Mouse (Mus musculus): ENCODE data around the gene Tex26. TPM values are rescaled to one million over a fixed set of nuclear protein-coding genes. Genes with fewer than 3 reads are reported as not detected.

Gene Tex26
- polyA plus RNA-seq, 1 experiment from 2014 or later: 1.1 TPM

GRCm38 (mm10) chr5:149441646-149442276 is 2.3 kb downstream of the Tex26 start:
- Histone ChIP-seq H3K27me3 (replicated peaks; ENCODE audit: control insufficient read depth, insufficient read depth, low read length) (no peaks in the 10 kb centered on the region), H3K9ac (ENCODE audit: low read depth, low read length) (no peak overlapping the region), H3K9me3 (ENCODE audit: control insufficient read depth, low read length) (no peaks in the 10 kb centered on the region), H3K4me2 (ENCODE audit: low read depth, low read length) (no peak overlapping the region), H3K4me3 (ENCODE audit: low read depth, low read length) (no peak overlapping the region), H3K4me1 (ENCODE audit: control insufficient read depth, insufficient read depth, low read length) (peaks cover 11% of the 10 kb centered on the region), H3K36me3 (ENCODE audit: control insufficient read depth, insufficient read depth, low read length) (no peaks in the 10 kb centered on the region), H3K27ac (replicated peaks; ENCODE audit: low read depth, low read length) (no peak overlapping the region)
- 57% methylated on average over 14 of the region's 14 CpGs for WGBS
- DNase-seq (ENCODE audit: low spot score) (peak; percentile 77), ATAC-seq (ENCODE audit: low read depth) (0 out of 2 replicates have a peak, but pooled peaks have one; percentile 20)

- Histone ChIP-seq H3K9ac (ENCODE audit: low read depth, low read length) (no peak overlapping the region), H3K9me3 (ENCODE audit: control insufficient read depth, low read length) (no peaks in the 10 kb centered on the region), H3K36me3 (ENCODE audit: control insufficient read depth, insufficient read depth, low read length) (no peaks in the 10 kb centered on the region), H3K27me3 (replicated peaks; ENCODE audit: control insufficient read depth, insufficient read depth, low read length) (no peaks in the 10 kb centered on the region), H3K27ac (replicated peaks; ENCODE audit: low read depth, low read length) (no peak overlapping the region), H3K4me3 (ENCODE audit: low read depth, low read length) (no peak overlapping the region), H3K4me2 (ENCODE audit: low read depth, low read length) (no peak overlapping the region), H3K4me1 (ENCODE audit: control insufficient read depth, insufficient read depth, low read length) (peaks cover 11% of the 10 kb centered on the region)
- WGBS: 63% methylated on average over 15 of the region's 15 CpGs
- no peak for ATAC-seq (ENCODE audit: low read depth)
- peak; percentile 53 for DNase-seq (ENCODE audit: low spot score)
Observed at GRCm38 (mm10) chr5:149442277-149442660, 2.8 kb downstream of the Tex26 start.

GRCm38 (mm10) chr5:149444451-149444850 is 5.0 kb downstream of the Tex26 start:
- WGBS: 64% methylated on average over 4 of the region's 4 CpGs
- no peak for ATAC-seq (ENCODE audit: low read depth)
- DNase-seq (ENCODE audit: low spot score): no peak
- no peak overlapping the region for H3K9ac ChIP-seq (ENCODE audit: low read depth, low read length)
- H3K4me3 ChIP-seq (ENCODE audit: low read depth, low read length): no peak overlapping the region
- H3K4me2 ChIP-seq (ENCODE audit: low read depth, low read length): no peak overlapping the region
- H3K27ac ChIP-seq (replicated peaks; ENCODE audit: low read depth, low read length): no peak overlapping the region
- peaks cover 6% of the 10 kb centered on the region; the same call in 1 of the 2 replicates for H3K9me3 ChIP-seq (ENCODE audit: control insufficient read depth, low read length)
- H3K27me3 ChIP-seq (replicated peaks; ENCODE audit: control insufficient read depth, insufficient read depth, low read length): no peaks in the 10 kb centered on the region
- H3K36me3 ChIP-seq (ENCODE audit: control insufficient read depth, insufficient read depth, low read length): no peaks in the 10 kb centered on the region
- H3K4me1 ChIP-seq (ENCODE audit: control insufficient read depth, insufficient read depth, low read length): peaks cover 8% of the 10 kb centered on the region

DNA sequence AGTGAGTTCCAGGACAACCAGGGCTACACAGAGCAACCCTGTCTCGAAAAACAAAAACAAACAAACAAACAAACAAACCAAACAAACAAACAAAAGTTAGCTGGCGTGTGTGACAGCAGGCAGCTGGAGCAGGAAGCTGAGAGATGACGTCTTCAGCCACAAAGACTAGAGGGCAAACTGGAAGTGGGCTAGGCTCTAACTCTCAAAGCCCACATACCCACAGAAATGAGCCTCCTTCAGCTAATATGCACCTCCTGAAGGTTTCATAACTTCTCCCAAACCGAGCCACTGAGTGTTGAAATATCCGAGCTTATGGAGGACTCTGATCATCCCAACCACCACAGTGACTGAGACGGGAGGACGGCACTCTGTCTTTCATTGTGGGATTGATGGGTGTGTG is 7.0 kb downstream of the Tex26 start:
- Histone ChIP-seq H3K4me1 (ENCODE audit: control insufficient read depth, insufficient read depth, low read length) (peaks cover 2% of the 10 kb centered on the region; the same call in 1 of the 2 replicates), H3K9ac (ENCODE audit: low read depth, low read length) (no peak overlapping the region), H3K4me2 (ENCODE audit: low read depth, low read length) (no peak overlapping the region), H3K27ac (replicated peaks; ENCODE audit: low read depth, low read length) (no peak overlapping the region), H3K4me3 (ENCODE audit: low read depth, low read length) (no peak overlapping the region), H3K36me3 (ENCODE audit: control insufficient read depth, insufficient read depth, low read length) (no peaks in the 10 kb centered on the region), H3K27me3 (replicated peaks; ENCODE audit: control insufficient read depth, insufficient read depth, low read length) (no peaks in the 10 kb centered on the region), H3K9me3 (ENCODE audit: control insufficient read depth, low read length) (peaks cover 6% of the 10 kb centered on the region; the same call in 1 of the 2 replicates)
- 86% methylated on average over 7 of the region's 7 CpGs for WGBS
- DNase-seq (ENCODE audit: low spot score) (no peak), ATAC-seq (ENCODE audit: low read depth) (no peak)

DNA sequence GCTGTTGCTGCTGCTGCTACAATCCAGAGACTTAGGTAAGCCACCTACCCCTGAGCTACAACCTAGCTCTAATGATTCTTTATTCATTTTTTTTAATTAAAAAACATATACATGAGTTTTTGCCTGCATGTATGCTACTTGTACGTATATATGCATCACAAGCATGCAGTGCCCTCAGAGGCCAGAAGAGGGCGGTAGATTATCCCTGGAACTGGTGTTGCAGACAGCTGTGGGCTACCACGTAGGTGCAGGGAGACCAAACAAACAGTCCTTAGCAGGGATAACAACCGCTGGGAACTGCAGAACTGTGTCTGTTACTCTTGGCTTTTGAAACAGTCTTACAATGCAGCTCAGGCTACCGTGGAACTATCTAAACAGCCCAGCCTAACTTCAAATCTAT is 8.3 kb downstream of the Tex26 start:
- Histone ChIP-seq H3K27me3 (replicated peaks; ENCODE audit: control insufficient read depth, insufficient read depth, low read length) (no peaks in the 10 kb centered on the region), H3K9me3 (ENCODE audit: control insufficient read depth, low read length) (peaks cover 6% of the 10 kb centered on the region; the same call in 1 of the 2 replicates), H3K4me1 (ENCODE audit: control insufficient read depth, insufficient read depth, low read length) (no peaks in the 10 kb centered on the region), H3K36me3 (ENCODE audit: control insufficient read depth, insufficient read depth, low read length) (no peaks in the 10 kb centered on the region), H3K9ac (ENCODE audit: low read depth, low read length) (no peak overlapping the region), H3K4me2 (ENCODE audit: low read depth, low read length) (no peak overlapping the region), H3K27ac (replicated peaks; ENCODE audit: low read depth, low read length) (no peak overlapping the region), H3K4me3 (ENCODE audit: low read depth, low read length) (no peak overlapping the region)
- no peak for DNase-seq (ENCODE audit: low spot score)
- WGBS: 86% methylated on average over 5 of the region's 5 CpGs
- no peak for ATAC-seq (ENCODE audit: low read depth)

DNA sequence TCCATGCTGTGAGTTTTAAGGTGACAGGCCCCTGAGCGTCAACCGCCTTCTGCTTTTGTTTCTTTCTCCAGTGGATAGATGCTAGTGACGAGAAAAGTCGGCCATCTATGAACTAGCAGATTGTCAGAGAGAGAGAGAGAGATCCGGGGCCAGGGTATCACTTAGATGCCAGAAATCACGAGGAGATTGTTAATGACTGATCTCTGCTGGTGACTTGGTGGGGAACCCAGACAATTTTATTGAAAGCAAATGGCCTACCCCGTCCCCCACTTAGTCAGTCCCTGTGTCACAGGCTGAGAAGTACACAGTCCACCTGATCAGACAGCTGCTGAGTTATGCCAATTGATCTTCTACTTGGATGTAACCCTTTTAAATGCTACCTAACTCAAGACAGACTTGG is 9.9 kb downstream of the Tex26 start:
- Histone ChIP-seq H3K27me3 (replicated peaks; ENCODE audit: control insufficient read depth, insufficient read depth, low read length) (no peaks in the 10 kb centered on the region), H3K9me3 (ENCODE audit: control insufficient read depth, low read length) (peaks cover 6% of the 10 kb centered on the region; the same call in 1 of the 2 replicates), H3K4me1 (ENCODE audit: control insufficient read depth, insufficient read depth, low read length) (no peaks in the 10 kb centered on the region), H3K27ac (replicated peaks; ENCODE audit: low read depth, low read length) (no peak overlapping the region), H3K4me2 (ENCODE audit: low read depth, low read length) (no peak overlapping the region), H3K36me3 (ENCODE audit: control insufficient read depth, insufficient read depth, low read length) (no peaks in the 10 kb centered on the region), H3K4me3 (ENCODE audit: low read depth, low read length) (no peak overlapping the region), H3K9ac (ENCODE audit: low read depth, low read length) (no peak overlapping the region)
- 83% methylated on average over 7 of the region's 7 CpGs for WGBS
- ATAC-seq (ENCODE audit: low read depth) (no peak), DNase-seq (ENCODE audit: low spot score) (no peak)

DNA sequence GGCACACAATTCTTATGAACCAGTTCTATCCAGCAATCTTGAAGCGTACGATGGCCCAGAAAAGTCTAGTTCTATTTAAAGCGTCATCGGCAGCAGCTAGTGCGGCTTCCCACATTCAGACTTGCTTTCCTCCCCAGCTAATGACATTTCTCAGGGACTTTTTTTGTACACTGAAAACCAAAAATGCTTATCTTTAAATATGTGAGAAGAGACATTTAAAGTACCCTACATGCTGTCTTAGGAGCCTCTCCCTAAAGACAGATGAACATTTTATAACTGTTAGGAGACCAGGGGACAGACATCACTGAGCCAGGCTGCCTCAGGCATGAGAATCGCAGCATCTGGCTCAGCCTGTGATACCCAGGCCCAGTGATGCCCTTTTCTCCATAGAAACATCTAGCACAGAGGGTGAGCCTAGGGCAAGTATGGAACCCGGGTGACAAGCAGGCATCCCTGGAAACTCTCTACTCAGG is 11.8 kb downstream of the Tex26 start:
- no peak overlapping the region for H3K9ac ChIP-seq (ENCODE audit: low read depth, low read length)
- H3K27me3 ChIP-seq (replicated peaks; ENCODE audit: control insufficient read depth, insufficient read depth, low read length): no peaks in the 10 kb centered on the region
- no peaks in the 10 kb centered on the region for H3K36me3 ChIP-seq (ENCODE audit: control insufficient read depth, insufficient read depth, low read length)
- WGBS: 80% methylated on average over 7 of the region's 7 CpGs
- H3K9me3 ChIP-seq (ENCODE audit: control insufficient read depth, low read length): peaks cover 6% of the 10 kb centered on the region; the same call in 1 of the 2 replicates
- ATAC-seq (ENCODE audit: low read depth): no peak
- no peak for DNase-seq (ENCODE audit: low spot score)
- no peaks in the 10 kb centered on the region for H3K4me1 ChIP-seq (ENCODE audit: control insufficient read depth, insufficient read depth, low read length)
- no peak overlapping the region for H3K4me2 ChIP-seq (ENCODE audit: low read depth, low read length)
- no peak overlapping the region for H3K27ac ChIP-seq (replicated peaks; ENCODE audit: low read depth, low read length)
- no peak overlapping the region for H3K4me3 ChIP-seq (ENCODE audit: low read depth, low read length)

DNA sequence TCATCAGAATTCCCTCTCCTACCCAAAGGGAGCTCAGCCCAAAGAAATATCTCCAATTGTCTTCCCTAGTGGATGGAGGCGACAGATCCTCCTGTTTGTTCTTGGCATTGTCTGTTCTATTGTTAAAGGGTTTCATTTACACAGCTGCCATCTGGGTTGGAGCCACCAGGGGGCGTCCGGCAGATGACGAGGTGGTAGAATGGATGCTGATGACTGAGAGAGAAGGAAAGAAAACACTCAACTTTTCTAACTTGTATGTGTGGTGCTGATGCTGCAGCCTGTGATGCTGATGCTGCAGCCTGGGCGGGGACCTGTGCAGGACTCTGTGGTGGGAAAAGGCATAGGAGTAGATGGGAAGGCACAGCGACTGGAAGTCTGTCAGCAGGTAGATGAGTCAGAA is 14.8 kb downstream of the Tex26 start:
- Histone ChIP-seq H3K9me3 (ENCODE audit: control insufficient read depth, low read length) (no peaks in the 10 kb centered on the region), H3K9ac (ENCODE audit: low read depth, low read length) (no peak overlapping the region), H3K4me3 (ENCODE audit: low read depth, low read length) (no peak overlapping the region), H3K4me2 (ENCODE audit: low read depth, low read length) (no peak overlapping the region), H3K4me1 (ENCODE audit: control insufficient read depth, insufficient read depth, low read length) (no peaks in the 10 kb centered on the region), H3K27me3 (replicated peaks; ENCODE audit: control insufficient read depth, insufficient read depth, low read length) (no peaks in the 10 kb centered on the region), H3K36me3 (ENCODE audit: control insufficient read depth, insufficient read depth, low read length) (no peaks in the 10 kb centered on the region), H3K27ac (replicated peaks; ENCODE audit: low read depth, low read length) (no peak overlapping the region)
- no peak; the same call in 1 of the 2 replicates for ATAC-seq (ENCODE audit: low read depth)
- DNase-seq (ENCODE audit: low spot score): peak; percentile 28
- WGBS: 31% methylated on average over 6 of the region's 6 CpGs

- Histone ChIP-seq H3K9ac (ENCODE audit: low read depth, low read length) (no peak overlapping the region), H3K4me3 (ENCODE audit: low read depth, low read length) (no peak overlapping the region), H3K27me3 (replicated peaks; ENCODE audit: control insufficient read depth, insufficient read depth, low read length) (no peaks in the 10 kb centered on the region), H3K36me3 (ENCODE audit: control insufficient read depth, insufficient read depth, low read length) (no peaks in the 10 kb centered on the region), H3K9me3 (ENCODE audit: control insufficient read depth, low read length) (no peaks in the 10 kb centered on the region), H3K4me2 (ENCODE audit: low read depth, low read length) (no peak overlapping the region), H3K27ac (replicated peaks; ENCODE audit: low read depth, low read length) (no peak overlapping the region), H3K4me1 (ENCODE audit: control insufficient read depth, insufficient read depth, low read length) (no peaks in the 10 kb centered on the region)
- ATAC-seq (ENCODE audit: low read depth): no peak
- DNase-seq (ENCODE audit: low spot score): no peak
- 83% methylated on average over 7 of the region's 7 CpGs for WGBS
Observed at GRCm38 (mm10) chr5:149456544-149456943, 17.1 kb downstream of the Tex26 start.

Measured in embryonic facial prominence, embryonic 14.5 days (tissue).